Mouse (Mus musculus): ENCODE data around the gene Igsf9.

- TF ChIP-seq POLR2A (IDR thresholded peaks at IDR 0.05; ENCODE audit: insufficient read depth, low read length), result no peak
- TF ChIP-seq CTCF (IDR thresholded peaks at IDR 0.05; ENCODE audit: low read depth, low read length), result no peak
Measured at GRCm38 (mm10) chr1:172507701-172508100, 26.1 kb downstream of the Igsf9 start.
